Mouse (Mus musculus) brain, adult 2 months (tissue): ENCODE measurements at regions not wholly inside any gene's neighbourhood (a gene's known extent, or its start where the extent isn't known, plus 50 kb on each side); places are given as distances from the start of the nearest gene placed in this dataset.
"Not testable (repeated sequence)": the region's sequence is repeated elsewhere in the genome, so short reads cannot be mapped to it uniquely, and the experiment has no call there.

Experiments
- DNase-seq: peaks from one replicate; pipeline ENCODE4 v3.0.0; 2011; ENCODE audit warnings: low read depth, low spot score

GRCm38 (mm10) chr6:19135166-19135565 is 269.0 kb downstream of the Ankrd7 start:
- not testable (repeated sequence) for DNase-seq

GRCm38 (mm10) chr6:19163492-19163891 is 297.4 kb downstream of the Ankrd7 start:
- DNase-seq = peak; percentile 94

- peak; percentile 85 for DNase-seq
Observed at GRCm38 (mm10) chr6:19164181-19164580, 298.1 kb downstream of the Ankrd7 start.
